Mouse (Mus musculus): ENCODE results near the gene Lrrc61. TPM values are rescaled to one million over a fixed set of nuclear protein-coding genes. Genes with fewer than 3 reads are reported as not detected.

The Lrrc61 gene
- total and polyA plus RNA-seq, 2 experiments from 2014 or later, result 15.7 to 32.0 TPM

GRCm38 (mm10) chr6:48573280-48573679, 18.7 kb downstream of the Lrrc61 start:
- Histone ChIP-seq H3K27me3 (ENCODE audit: insufficient read depth, low read length) (no peaks in the 10 kb centered on the region), H3K4me3 (ENCODE audit: low read length) (no peak overlapping the region), H3K9ac (replicated peaks; ENCODE audit: low read length) (no peak overlapping the region), H3K4me2 (ENCODE audit: low read depth, low read length) (no peak overlapping the region), H3K4me1 (ENCODE audit: insufficient read depth, low read length) (no peaks in the 10 kb centered on the region; the same call in 1 of the 2 replicates), H3K9me3 (ENCODE audit: low read length) (no peaks in the 10 kb centered on the region), H3K27ac (no peak overlapping the region), H3K36me3 (ENCODE audit: insufficient read depth, low read length) (no peaks in the 10 kb centered on the region)
- ATAC-seq (no peak), DNase-seq (ENCODE audit: low spot score) (no peak)
- 73% methylated on average over 10 of the region's 10 CpGs for WGBS
- no peak for TF ChIP-seq CTCF (IDR thresholded peaks at IDR 0.05; ENCODE audit: low read depth)

GRCm38 (mm10) chr6:48573981-48574380, 19.4 kb downstream of the Lrrc61 start:
- DNase-seq (ENCODE audit: low spot score) (no peak), ATAC-seq (no peak)
- H3K9ac ChIP-seq (replicated peaks; ENCODE audit: low read length), result no peak overlapping the region
- H3K4me2 ChIP-seq (ENCODE audit: low read depth, low read length), result no peak overlapping the region
- 79% methylated on average over 3 of the region's 3 CpGs for WGBS
- no peaks in the 10 kb centered on the region for H3K4me1 ChIP-seq (ENCODE audit: insufficient read depth, low read length)
- H3K36me3 ChIP-seq (ENCODE audit: insufficient read depth, low read length), result no peaks in the 10 kb centered on the region
- no peak overlapping the region for H3K27ac ChIP-seq
- H3K4me3 ChIP-seq (ENCODE audit: low read length), result no peak overlapping the region
- H3K9me3 ChIP-seq (ENCODE audit: low read length), result no peaks in the 10 kb centered on the region
- H3K27me3 ChIP-seq (ENCODE audit: insufficient read depth, low read length), result no peaks in the 10 kb centered on the region
- TF ChIP-seq CTCF (IDR thresholded peaks at IDR 0.05; ENCODE audit: low read depth), result no peak

- Histone ChIP-seq H3K4me1 (ENCODE audit: insufficient read depth, low read length) (no peaks in the 10 kb centered on the region), H3K4me2 (ENCODE audit: low read depth, low read length) (no peak overlapping the region), H3K27me3 (ENCODE audit: insufficient read depth, low read length) (no peaks in the 10 kb centered on the region), H3K36me3 (ENCODE audit: insufficient read depth, low read length) (no peaks in the 10 kb centered on the region), H3K4me3 (ENCODE audit: low read length) (no peak overlapping the region), H3K9ac (replicated peaks; ENCODE audit: low read length) (no peak overlapping the region), H3K27ac (no peak overlapping the region), H3K9me3 (ENCODE audit: low read length) (no peaks in the 10 kb centered on the region)
- WGBS, result 64% methylated on average over 5 of the region's 5 CpGs
- DNase-seq (ENCODE audit: low spot score) (no peak), ATAC-seq (no peak)
- no peak for TF ChIP-seq CTCF (IDR thresholded peaks at IDR 0.05; ENCODE audit: low read depth)
These were observed 24.1 kb downstream of the Lrrc61 start for GRCm38 (mm10) chr6:48578736-48579135.

- H3K36me3 ChIP-seq (ENCODE audit: insufficient read depth, low read length), result no peaks in the 10 kb centered on the region
- H3K27ac ChIP-seq, result no peak overlapping the region
- DNase-seq (ENCODE audit: low spot score) (no peak), ATAC-seq (no peak)
- WGBS, result 34% methylated on average over 5 of the region's 5 CpGs
- no peak overlapping the region for H3K4me2 ChIP-seq (ENCODE audit: low read depth, low read length)
- H3K4me3 ChIP-seq (ENCODE audit: low read length), result no peak overlapping the region
- H3K4me1 ChIP-seq (ENCODE audit: insufficient read depth, low read length), result no peaks in the 10 kb centered on the region
- TF ChIP-seq CTCF (IDR thresholded peaks at IDR 0.05; ENCODE audit: low read depth), result no peak
- H3K9ac ChIP-seq (replicated peaks; ENCODE audit: low read length), result no peak overlapping the region
- no peaks in the 10 kb centered on the region for H3K27me3 ChIP-seq (ENCODE audit: insufficient read depth, low read length)
- H3K9me3 ChIP-seq (ENCODE audit: low read length), result no peaks in the 10 kb centered on the region
These were observed 24.6 kb downstream of the Lrrc61 start for GRCm38 (mm10) chr6:48579215-48579648.

GRCm38 (mm10) chr6:48581257-48581656, 26.7 kb downstream of the Lrrc61 start:
- no peak for DNase-seq (ENCODE audit: low spot score)
- 31% methylated on average over 3 of the region's 3 CpGs for WGBS
- no peak for TF ChIP-seq CTCF (IDR thresholded peaks at IDR 0.05; ENCODE audit: low read depth)
- no peak overlapping the region for H3K27ac ChIP-seq
- H3K9ac ChIP-seq (replicated peaks; ENCODE audit: low read length), result no peak overlapping the region
- H3K27me3 ChIP-seq (ENCODE audit: insufficient read depth, low read length), result no peaks in the 10 kb centered on the region
- no peak overlapping the region for H3K4me3 ChIP-seq (ENCODE audit: low read length)
- ATAC-seq, result no peak
- no peaks in the 10 kb centered on the region for H3K9me3 ChIP-seq (ENCODE audit: low read length)
- H3K4me1 ChIP-seq (ENCODE audit: insufficient read depth, low read length), result no peaks in the 10 kb centered on the region
- H3K36me3 ChIP-seq (ENCODE audit: insufficient read depth, low read length), result no peaks in the 10 kb centered on the region
- no peak overlapping the region for H3K4me2 ChIP-seq (ENCODE audit: low read depth, low read length)

GRCm38 (mm10) chr6:48582037-48582436, 27.4 kb downstream of the Lrrc61 start:
- Histone ChIP-seq H3K4me2 (ENCODE audit: low read depth, low read length) (no peak overlapping the region), H3K9me3 (ENCODE audit: low read length) (no peaks in the 10 kb centered on the region), H3K27ac (no peak overlapping the region), H3K36me3 (ENCODE audit: insufficient read depth, low read length) (no peaks in the 10 kb centered on the region), H3K9ac (replicated peaks; ENCODE audit: low read length) (no peak overlapping the region), H3K4me3 (ENCODE audit: low read length) (no peak overlapping the region), H3K4me1 (ENCODE audit: insufficient read depth, low read length) (no peaks in the 10 kb centered on the region), H3K27me3 (ENCODE audit: insufficient read depth, low read length) (no peaks in the 10 kb centered on the region)
- TF ChIP-seq CTCF (IDR thresholded peaks at IDR 0.05; ENCODE audit: low read depth), result peak; percentile 81
- peak; percentile 82 for DNase-seq (ENCODE audit: low spot score)
- 73% methylated on average over 3 of the region's 3 CpGs for WGBS
- peak; percentile 21; the same call in 1 of the 2 replicates for ATAC-seq

GRCm38 (mm10) chr6:48589194-48589750, 34.7 kb downstream of the Lrrc61 start, which contains the start of gene Gm45021:
Gene Gm45021 (plus strand): TSS chr6:48589610.
- no peak within 1 kb of the TSS for H3K27ac ChIP-seq

More at GRCm38 (mm10) chr6:48589194-48589750, 34.7 kb downstream of the Lrrc61 start, which contains the start of gene Gm45021:
- WGBS, result 69% methylated on average over 6 of the region's 6 CpGs
- Histone ChIP-seq H3K9me3 (ENCODE audit: low read length) (no peaks in the 10 kb centered on the region), H3K4me1 (ENCODE audit: insufficient read depth, low read length) (no peaks in the 10 kb centered on the region; the same call in 1 of the 2 replicates), H3K4me3 (ENCODE audit: low read length) (no peak within 1 kb of the TSS), H3K4me2 (ENCODE audit: low read depth, low read length) (no peak within 1 kb of the TSS), H3K9ac (replicated peaks; ENCODE audit: low read length) (no peak within 1 kb of the TSS), H3K27me3 (ENCODE audit: insufficient read depth, low read length) (no peaks in the 10 kb centered on the region), H3K36me3 (ENCODE audit: insufficient read depth, low read length) (no peaks in the 10 kb centered on the region)
- TF ChIP-seq CTCF (IDR thresholded peaks at IDR 0.05; ENCODE audit: low read depth), result no peak
- ATAC-seq, result no peak
- no peak for DNase-seq (ENCODE audit: low spot score)

Data from hindbrain, postnatal 0 days (tissue).